Mouse (Mus musculus) CD4-positive, CD25-positive, alpha-beta regulatory T cell, adult 9 weeks (primary cell): ENCODE data around the gene 8030411F24Rik. TPM values are rescaled to one million over a fixed set of nuclear protein-coding genes. Genes with fewer than 3 reads are reported as not detected.

Experiments
- polyA plus RNA-seq: library from polyadenylated mRNA; unstranded; fragments of 100-300 nt; shearing (Covaris generic); gene quantifications from one replicate; pipeline ENCODE4 v1.2.1, GENCODE M21; 2017

The 8030411F24Rik gene
- not detected for polyA plus RNA-seq

GRCm38 (mm10) chr2:148781709-148782108 is at the start of gene 8030411F24Rik:
Gene 8030411F24Rik (plus strand): TSS chr2:148782009.

DNA sequence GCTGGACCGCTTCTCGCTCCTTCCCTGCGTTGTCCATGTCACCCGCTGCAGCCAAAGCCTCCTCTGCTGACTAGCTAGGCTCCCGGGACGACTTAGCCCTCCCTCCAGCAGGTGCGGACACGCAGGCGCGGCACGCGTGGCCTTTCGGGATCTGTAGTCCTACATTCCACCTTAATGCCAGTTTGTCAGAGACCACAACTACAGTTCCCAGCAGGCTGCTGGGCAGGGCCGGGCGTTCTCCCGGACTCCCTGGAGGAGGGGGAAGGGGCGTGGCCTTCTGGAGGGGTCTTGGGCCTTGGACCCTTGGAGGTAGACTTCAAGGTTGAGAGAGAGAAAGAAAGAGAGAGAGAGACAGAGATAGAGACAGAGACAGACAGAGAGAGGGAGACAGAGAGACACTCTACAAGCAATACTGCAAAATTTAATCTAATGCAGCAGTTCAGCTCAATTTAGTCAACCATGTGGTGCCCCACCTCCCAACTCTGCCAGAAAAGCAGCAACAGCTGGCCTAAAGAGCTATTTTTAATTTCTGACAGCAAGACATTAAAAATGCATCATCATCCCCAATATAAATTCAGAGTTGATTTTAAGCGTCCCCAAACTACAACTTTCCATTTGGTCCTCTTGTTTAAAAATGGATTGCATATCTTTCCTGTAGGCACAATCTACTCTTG is 49.3 kb upstream of the 8030411F24Rik start, which contains the start of gene Napb:
Gene Napb (minus strand): TSS at position 141 of the 674 bp plus-strand sequence.

DNA sequence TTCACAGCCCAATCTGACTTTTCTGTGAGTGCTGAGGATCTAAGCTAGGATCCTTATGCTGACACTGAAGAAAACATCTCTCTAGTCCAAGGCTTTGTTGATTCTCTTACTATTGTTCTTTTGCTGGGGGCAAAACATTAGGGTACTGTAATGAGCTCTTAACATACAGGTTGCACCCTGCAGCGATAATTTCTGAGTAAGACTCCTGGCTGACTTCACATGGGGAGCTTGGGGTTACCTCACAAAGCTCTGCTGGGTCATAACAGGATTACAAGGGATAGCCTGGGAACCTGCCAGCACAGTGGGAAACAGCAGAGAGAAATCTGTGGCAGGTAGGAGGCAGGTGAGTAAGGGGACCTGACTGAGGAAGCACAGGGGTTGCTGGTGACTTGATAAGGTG is 31.8 kb upstream of the 8030411F24Rik start, which contains the start of gene Cstl1:
Gene Cstl1 (plus strand): TSS at position 301 of the 400 bp plus-strand sequence.

GRCm38 (mm10) chr2:148771397-148771796 is 10.4 kb upstream of the 8030411F24Rik start, which contains the start of gene Cst11:
Gene Cst11 (minus strand): TSS chr2:148771497.

DNA sequence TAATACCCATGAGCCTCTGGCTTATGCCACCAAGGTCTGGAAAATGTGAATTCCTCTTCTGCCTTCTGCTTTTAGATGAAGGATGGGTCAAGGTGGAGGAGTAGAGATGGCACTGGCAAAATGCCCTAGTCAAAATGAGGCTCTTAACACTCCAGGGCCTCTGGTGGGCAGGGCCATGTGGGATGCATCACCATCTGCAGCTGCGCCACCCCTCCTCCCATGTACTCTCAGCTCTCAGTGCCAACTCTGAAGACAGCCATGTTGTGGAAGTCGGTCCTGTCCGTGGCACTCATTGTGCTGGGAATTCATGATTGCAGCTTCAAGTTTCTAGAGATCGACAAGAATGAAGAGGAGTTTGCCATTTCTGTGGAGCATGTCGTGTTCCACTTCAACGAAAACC is 7.3 kb downstream of the 8030411F24Rik start, which contains the start of gene Cst12:
Gene Cst12 (plus strand): TSS at position 220 of the 400 bp plus-strand sequence.

GRCm38 (mm10) chr2:148798485-148798884 is 16.7 kb downstream of the 8030411F24Rik start, which contains the start of gene Cst8:
Gene Cst8 (plus strand): TSS chr2:148798785.

DNA sequence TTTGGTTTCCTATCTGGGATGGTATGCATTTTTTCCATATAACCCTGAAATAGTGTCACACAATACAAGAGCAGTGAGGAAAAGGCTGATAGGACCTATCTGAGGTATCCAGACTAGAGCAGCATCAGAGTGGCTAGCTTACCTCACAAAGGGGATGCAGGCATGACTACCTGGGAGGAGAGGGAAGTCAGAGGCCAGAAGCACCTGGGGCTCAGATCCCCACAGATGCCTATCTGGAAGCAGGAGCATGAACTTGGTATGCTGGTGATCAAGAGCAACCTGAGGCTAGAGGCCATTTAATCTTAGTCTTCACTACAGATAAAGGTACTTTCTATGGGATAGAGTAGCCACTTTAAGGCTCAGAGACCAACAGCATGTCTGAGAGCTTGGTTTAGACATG is 38.1 kb downstream of the 8030411F24Rik start, which contains the start of gene Cst13:
Gene Cst13 (plus strand): TSS at position 173 of the 400 bp plus-strand sequence.

GRCm38 (mm10) chr2:148834912-148835311 is 53.1 kb downstream of the 8030411F24Rik start, which contains the start of gene Cst9:
Gene Cst9 (plus strand): TSS chr2:148835147.

Other genes with a start within 250 kb of the 8030411F24Rik start
- gene Nxt1, start 109.4 kb upstream of the 8030411F24Rik start, polyA plus RNA-seq = 76.0 TPM
- gene Gzf1, start 101.0 kb upstream of the 8030411F24Rik start, polyA plus RNA-seq = 19.7 TPM
- gene Napb, start 49.5 kb upstream of the 8030411F24Rik start, polyA plus RNA-seq = 2.0 TPM
- gene Cstl1, start 31.7 kb upstream of the 8030411F24Rik start, polyA plus RNA-seq = not detected
- not detected for gene Cst11, start 10.5 kb upstream of the 8030411F24Rik start, polyA plus RNA-seq
- gene Cst12, start 7.4 kb downstream of the 8030411F24Rik start, polyA plus RNA-seq = not detected
- gene Cst8, start 16.8 kb downstream of the 8030411F24Rik start, polyA plus RNA-seq = not detected
- not detected for gene Cst13, start 38.1 kb downstream of the 8030411F24Rik start, polyA plus RNA-seq
- not detected for gene Cst9, start 53.1 kb downstream of the 8030411F24Rik start, polyA plus RNA-seq
- gene 9230104L09Rik, start 83.0 kb downstream of the 8030411F24Rik start, polyA plus RNA-seq = not detected
- gene Cst3, start 93.7 kb downstream of the 8030411F24Rik start, polyA plus RNA-seq = 169 TPM
- gene Gm1330, start 221.2 kb downstream of the 8030411F24Rik start, polyA plus RNA-seq = not detected
- not detected for gene Gm10750, start 235.2 kb downstream of the 8030411F24Rik start, polyA plus RNA-seq